In the genomic region with DNA sequence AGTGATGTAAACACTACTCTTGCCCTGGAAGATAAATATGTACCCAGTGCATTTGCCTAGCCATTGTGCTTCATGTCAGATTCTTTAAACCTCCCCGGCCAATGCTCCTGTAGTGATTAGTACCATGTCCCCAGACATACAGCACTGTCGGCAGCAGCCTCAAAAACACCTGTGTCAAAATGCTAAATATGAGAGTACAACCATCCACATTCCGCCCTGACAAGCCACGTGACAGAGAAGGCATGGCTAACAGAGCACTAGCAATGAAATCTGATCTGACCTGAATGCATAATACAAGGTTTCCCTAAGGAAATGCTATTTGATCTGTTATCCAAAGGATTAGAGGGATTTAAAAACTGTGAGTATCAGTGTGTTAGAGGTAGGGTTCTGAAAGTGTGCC, we compare ENCODE assay signal across 16 mouse cellular contexts.
DNase-seq lines count a peak whose midpoint lies in the region; ATAC-seq lines count a peak whose summit lies in the region.
"Had no signal": no experiment of that assay in that cellular context is flagged by ENCODE, and none has a peak within 500 bp of the region (broad histone marks: within the 10 kb centered on the region; RNA-seq: fewer than 3 reads in every experiment).

No protein-coding gene starts in this region.

- ATAC-seq in megakaryocyte-erythroid progenitor cell, adult 5-6 weeks (replicated peaks; ENCODE audit: low FRiP score, low TSS enrichment, poor library complexity, severe bottlenecking) = no peak

- peaks cover 20% of the 10 kb centered on the region; the same call in 1 of the 2 replicates for H3K4me1 ChIP-seq in heart, embryonic 10.5 days

- peak overlapping the region; percentile 67; the same call in 1 of the 2 replicates for H3K27ac ChIP-seq in heart, embryonic 10.5 days
- H3K27ac ChIP-seq: forebrain, embryonic 12.5 days; hindbrain, embryonic 10.5 days; layer of hippocampus, adult 2 months; lung, embryonic 15.5 days had no signal

- H3K9me3 ChIP-seq in heart, embryonic 10.5 days = no peaks in the 10 kb centered on the region
- H3K9me3 ChIP-seq: lung, embryonic 15.5 days had no signal

- 48% methylated on average over 4 of the region's 4 CpGs for WGBS in heart, embryonic 10.5 days

- no peaks in the 10 kb centered on the region for H3K27me3 ChIP-seq in heart, embryonic 10.5 days (ENCODE audit: insufficient read depth, poor library complexity, severe bottlenecking)
- H3K27me3 ChIP-seq: forebrain, embryonic 12.5 days; limb, embryonic 13.5 days; lung, embryonic 15.5 days had no signal

- no peak for DNase-seq in heart, embryonic 10.5 days (ENCODE audit: low spot score)
- no peak for DNase-seq in heart, postnatal 4 days
- DNase-seq in thymus, postnatal 14 days = peak; percentile 39
- DNase-seq in thymus, postnatal 36 days = no peak
- DNase-seq in kidney, postnatal 36 days = peak; percentile 43 to 56
- DNase-seq in adrenal gland, adult 18-20 months (ENCODE audit: low spot score in 2 of 2) = no peak
- DNase-seq in natural killer cell, adult 2 months (ENCODE audit: low spot score in 2 of 2) = no peak
- DNase-seq: spleen, adult 18-20 months; thymus, adult 18-20 months had no signal

- peaks cover 38% of the 10 kb centered on the region for H3K36me3 ChIP-seq in heart, embryonic 10.5 days
- H3K36me3 ChIP-seq: forebrain, embryonic 12.5 days had no signal

- H3K4me3 ChIP-seq in heart, embryonic 10.5 days = no peak overlapping the region
- H3K4me3 ChIP-seq: forebrain, embryonic 12.5 days; hindbrain, embryonic 10.5 days; layer of hippocampus, adult 2 months; limb, embryonic 13.5 days; lung, embryonic 15.5 days; myocyte had no signal

Comparison
In these comparisons a context has a peak if more than half of its experiments do, and no peak if none do; other contexts are left out.
1. DNase-seq: peak in thymus, postnatal 14 days (single experiment) and kidney, postnatal 36 days (2 of 2); none in heart, embryonic 10.5 days (single experiment), heart, postnatal 4 days (single experiment), thymus, postnatal 36 days (0 of 2), adrenal gland, adult 18-20 months (0 of 2) and natural killer cell, adult 2 months (0 of 2).